Mouse (Mus musculus): ENCODE results near the gene Thpo. TPM values are rescaled to one million over a fixed set of nuclear protein-coding genes. Genes with fewer than 3 reads are reported as not detected.

Gene Thpo
- polyA plus RNA-seq, 1 experiment from 2014 or later = 0.62 TPM

DNA sequence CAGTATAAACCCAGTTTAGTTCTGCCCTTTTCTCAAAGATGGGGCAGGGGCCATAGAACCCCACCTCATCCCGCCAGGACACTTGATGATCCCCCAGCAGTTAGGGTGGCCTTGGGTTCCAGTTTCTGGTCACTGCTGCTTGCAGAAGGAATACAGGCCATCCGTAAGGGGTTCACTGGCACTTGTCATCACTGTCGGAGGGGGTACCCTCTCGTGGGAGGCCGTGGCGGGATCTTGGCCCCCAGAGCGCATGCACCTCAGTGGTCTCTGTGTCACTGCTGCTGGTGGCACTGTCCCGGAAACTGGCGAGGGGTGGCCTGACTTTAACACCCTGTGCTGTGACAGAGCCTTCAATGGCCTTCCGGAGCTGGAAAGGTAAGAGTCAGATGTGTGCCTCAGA is 31.2 kb downstream of the Thpo start:
- ATAC-seq (replicated peaks; ENCODE audit: low FRiP score, low read depth) (no peak), DNase-seq (ENCODE audit: low spot score) (no peak)
- no peak overlapping the region for H3K27ac ChIP-seq
- peaks cover 7% of the 10 kb centered on the region; the same call in 1 of the 2 replicates for H3K4me1 ChIP-seq (replicated peaks; ENCODE audit: insufficient read depth, low read length)
- H3K4me3 ChIP-seq (replicated peaks; ENCODE audit: low read depth, low read length) = no peak overlapping the region
- no peaks in the 10 kb centered on the region for H3K9me3 ChIP-seq (replicated peaks; ENCODE audit: low read length)
- H3K4me2 ChIP-seq (ENCODE audit: low read length) = no peak overlapping the region
- TF ChIP-seq CTCF (IDR thresholded peaks at IDR 0.05; ENCODE audit: low read depth) = no peak
- no peak overlapping the region for H3K9ac ChIP-seq (ENCODE audit: low read depth, low read length)
- peaks cover 4% of the 10 kb centered on the region; the same call in 1 of the 2 replicates for H3K36me3 ChIP-seq (ENCODE audit: insufficient read depth, low read length)
- 92% methylated on average over 10 of the region's 10 CpGs for WGBS
- no peaks in the 10 kb centered on the region for H3K27me3 ChIP-seq (ENCODE audit: insufficient read depth, low read length)

DNA sequence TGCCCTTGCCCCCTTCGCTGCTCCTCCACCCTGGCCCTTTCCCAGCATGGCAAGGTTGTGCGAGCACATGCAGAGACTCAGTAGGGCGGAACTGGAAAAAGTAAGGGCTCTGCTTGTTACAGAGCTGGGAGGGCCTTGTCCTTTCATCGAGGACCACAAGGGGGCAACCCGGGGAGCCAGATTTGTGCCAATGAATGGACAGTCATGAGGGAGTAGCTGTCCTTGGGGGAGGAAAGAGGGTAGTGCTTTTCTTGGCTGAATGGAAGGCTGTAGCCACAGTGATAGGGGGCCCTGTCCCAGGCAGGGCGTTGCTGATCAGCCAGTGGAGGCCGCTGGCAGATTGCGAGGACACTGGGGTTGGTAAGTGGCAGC is 31.8 kb downstream of the Thpo start:
- Histone ChIP-seq H3K27ac (peak overlapping the region; percentile 62), H3K4me1 (replicated peaks; ENCODE audit: insufficient read depth, low read length) (peaks cover 7% of the 10 kb centered on the region; the same call in 1 of the 2 replicates), H3K27me3 (ENCODE audit: insufficient read depth, low read length) (no peaks in the 10 kb centered on the region), H3K4me2 (ENCODE audit: low read length) (no peak overlapping the region), H3K4me3 (replicated peaks; ENCODE audit: low read depth, low read length) (no peak overlapping the region), H3K9me3 (replicated peaks; ENCODE audit: low read length) (no peaks in the 10 kb centered on the region), H3K9ac (ENCODE audit: low read depth, low read length) (no peak overlapping the region; the same call in 1 of the 2 replicates), H3K36me3 (ENCODE audit: insufficient read depth, low read length) (no peaks in the 10 kb centered on the region; the same call in 1 of the 2 replicates)
- peak; percentile 82 for TF ChIP-seq CTCF (IDR thresholded peaks at IDR 0.05; ENCODE audit: low read depth)
- ATAC-seq (replicated peaks; ENCODE audit: low FRiP score, low read depth) (peak; percentile 84), DNase-seq (ENCODE audit: low spot score) (peak; percentile 92)
- WGBS = 12% methylated on average over 8 of the region's 8 CpGs

DNA sequence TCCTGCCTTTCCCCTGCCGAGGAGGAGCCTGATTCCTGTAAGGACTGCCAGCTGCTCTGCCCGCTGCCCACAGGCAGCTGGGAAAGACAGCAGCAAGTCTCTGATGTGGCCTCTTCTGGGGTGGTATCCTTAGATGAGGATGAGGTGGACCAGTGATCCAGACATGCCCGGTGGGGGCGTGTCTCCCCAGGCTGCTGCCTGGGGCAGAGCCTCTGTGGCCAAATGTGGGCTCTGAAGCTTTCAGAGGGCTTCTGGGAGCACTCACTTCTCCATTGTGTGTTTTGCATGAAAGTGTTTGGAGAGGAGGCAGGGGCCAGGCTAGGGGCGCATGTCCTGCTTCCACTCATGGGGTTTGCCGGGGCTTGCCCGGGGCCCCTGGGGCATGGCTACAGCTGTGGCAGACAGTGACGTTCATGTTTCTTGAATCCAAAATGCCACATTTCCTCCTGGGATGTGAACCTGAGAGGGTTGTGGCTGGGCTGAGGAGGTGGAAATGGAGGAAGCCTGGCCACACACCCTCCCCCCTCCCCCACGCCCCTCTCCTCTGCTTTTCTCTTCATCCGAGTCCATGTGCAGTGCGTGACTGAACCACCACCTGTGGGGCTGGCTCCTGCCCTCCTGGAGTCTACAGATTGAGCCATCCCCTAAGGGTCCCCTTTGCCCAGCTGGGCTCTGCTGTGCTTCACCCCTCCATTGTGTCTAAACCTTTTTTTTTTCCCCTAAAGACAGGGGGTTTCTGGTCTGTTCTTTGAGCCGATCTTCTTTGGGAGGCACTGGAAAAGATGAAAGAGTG is 32.4 kb downstream of the Thpo start:
- H3K4me3 ChIP-seq (replicated peaks; ENCODE audit: low read depth, low read length) = no peak overlapping the region
- DNase-seq (ENCODE audit: low spot score) (no peak), ATAC-seq (replicated peaks; ENCODE audit: low FRiP score, low read depth) (peak; percentile 64; the same call in 1 of the 2 replicates)
- H3K36me3 ChIP-seq (ENCODE audit: insufficient read depth, low read length) = no peaks in the 10 kb centered on the region
- no peaks in the 10 kb centered on the region for H3K9me3 ChIP-seq (replicated peaks; ENCODE audit: low read length)
- H3K27me3 ChIP-seq (ENCODE audit: insufficient read depth, low read length) = no peaks in the 10 kb centered on the region
- H3K9ac ChIP-seq (ENCODE audit: low read depth, low read length) = no peak overlapping the region; the same call in 1 of the 2 replicates
- peaks cover 7% of the 10 kb centered on the region; the same call in 1 of the 2 replicates for H3K4me1 ChIP-seq (replicated peaks; ENCODE audit: insufficient read depth, low read length)
- H3K27ac ChIP-seq = peak overlapping the region; percentile 62
- no peak overlapping the region for H3K4me2 ChIP-seq (ENCODE audit: low read length)
- no peak for TF ChIP-seq CTCF (IDR thresholded peaks at IDR 0.05; ENCODE audit: low read depth)
- 30% methylated on average over 12 of the region's 12 CpGs for whole genome bisulfite sequencing

DNA sequence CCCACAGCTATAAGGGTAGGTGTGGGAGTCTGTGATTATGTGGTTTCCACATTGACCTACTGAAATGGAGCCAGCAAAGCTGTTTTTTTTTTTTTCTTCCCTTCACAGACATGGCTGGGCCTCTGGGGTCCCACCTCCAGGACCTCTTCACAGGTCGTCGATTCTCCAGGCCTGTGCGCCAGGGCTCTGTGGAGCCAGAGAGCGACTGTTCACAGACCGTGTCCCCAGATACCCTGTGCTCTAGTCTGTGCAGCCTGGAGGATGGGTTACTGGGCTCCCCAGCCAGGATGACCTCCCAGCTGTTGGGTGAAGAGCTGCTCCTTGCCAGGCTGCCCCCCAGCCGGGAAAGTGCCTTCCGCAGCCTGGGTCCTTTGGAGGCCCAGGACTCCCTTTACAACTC is 33.0 kb downstream of the Thpo start:
- Histone ChIP-seq H3K9me3 (replicated peaks; ENCODE audit: low read length) (no peaks in the 10 kb centered on the region), H3K27me3 (ENCODE audit: insufficient read depth, low read length) (no peaks in the 10 kb centered on the region), H3K36me3 (ENCODE audit: insufficient read depth, low read length) (no peaks in the 10 kb centered on the region), H3K4me2 (ENCODE audit: low read length) (no peak overlapping the region), H3K9ac (ENCODE audit: low read depth, low read length) (no peak overlapping the region), H3K4me3 (replicated peaks; ENCODE audit: low read depth, low read length) (no peak overlapping the region), H3K27ac (0 out of 2 replicates have a peak overlapping the region, but pooled peaks have one; percentile 62), H3K4me1 (replicated peaks; ENCODE audit: insufficient read depth, low read length) (peaks cover 7% of the 10 kb centered on the region; the same call in 1 of the 2 replicates)
- no peak for DNase-seq (ENCODE audit: low spot score)
- TF ChIP-seq CTCF (IDR thresholded peaks at IDR 0.05; ENCODE audit: low read depth) = no peak
- peak; percentile 31; the same call in 1 of the 2 replicates for ATAC-seq (replicated peaks; ENCODE audit: low FRiP score, low read depth)
- WGBS = 33% methylated on average over 7 of the region's 7 CpGs

DNA sequence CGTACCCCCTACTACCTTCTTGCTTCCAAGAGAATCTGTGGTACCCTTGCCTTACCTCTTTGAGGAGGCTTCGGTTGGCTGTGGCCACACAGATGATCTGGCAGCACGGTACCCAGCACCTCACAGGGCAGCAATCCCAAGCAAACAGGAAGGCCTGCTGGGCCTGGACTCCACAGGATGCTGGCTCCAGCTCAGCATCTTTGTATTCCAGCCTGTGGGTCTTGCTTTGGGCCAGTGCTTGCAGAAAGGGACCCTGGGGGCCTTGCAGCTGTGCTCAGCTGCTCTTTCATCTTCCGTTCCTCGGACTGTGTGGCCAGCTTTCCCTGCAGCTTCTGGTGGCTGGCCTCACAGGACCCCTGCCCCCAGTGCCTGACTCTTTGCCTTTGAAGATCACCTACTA is 34.3 kb downstream of the Thpo start:
- peaks cover 13% of the 10 kb centered on the region; the same call in 1 of the 2 replicates for H3K4me1 ChIP-seq (replicated peaks; ENCODE audit: insufficient read depth, low read length)
- H3K27ac ChIP-seq = no peak overlapping the region
- no peaks in the 10 kb centered on the region for H3K27me3 ChIP-seq (ENCODE audit: insufficient read depth, low read length)
- H3K9me3 ChIP-seq (replicated peaks; ENCODE audit: low read length) = no peaks in the 10 kb centered on the region
- TF ChIP-seq CTCF (IDR thresholded peaks at IDR 0.05; ENCODE audit: low read depth) = no peak
- no peak overlapping the region for H3K4me2 ChIP-seq (ENCODE audit: low read length)
- ATAC-seq (replicated peaks; ENCODE audit: low FRiP score, low read depth) = no peak
- no peak for DNase-seq (ENCODE audit: low spot score)
- no peak overlapping the region for H3K4me3 ChIP-seq (replicated peaks; ENCODE audit: low read depth, low read length)
- no peak overlapping the region for H3K9ac ChIP-seq (ENCODE audit: low read depth, low read length)
- no peaks in the 10 kb centered on the region for H3K36me3 ChIP-seq (ENCODE audit: insufficient read depth, low read length)
- WGBS = 59% methylated on average over 5 of the region's 5 CpGs

DNA sequence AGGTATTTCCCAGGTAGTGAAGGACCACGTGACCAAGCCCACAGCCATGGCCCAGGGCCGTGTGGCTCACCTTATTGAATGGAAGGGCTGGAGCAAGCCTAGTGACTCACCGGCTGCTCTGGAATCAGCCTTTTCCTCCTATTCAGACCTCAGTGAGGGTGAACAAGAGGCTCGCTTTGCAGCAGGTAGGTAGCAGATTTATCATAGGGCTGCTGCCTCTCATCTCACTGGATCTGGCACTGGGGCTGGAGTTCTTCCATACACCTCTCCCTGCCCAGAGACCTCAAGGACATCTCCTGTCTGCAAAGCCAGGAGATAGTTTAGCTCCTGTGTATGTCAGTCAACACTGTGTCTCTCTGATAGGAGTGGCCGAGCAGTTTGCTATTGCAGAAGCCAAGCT is 35.0 kb downstream of the Thpo start:
- ATAC-seq (replicated peaks; ENCODE audit: low FRiP score, low read depth) (no peak), DNase-seq (ENCODE audit: low spot score) (no peak)
- Histone ChIP-seq H3K9me3 (replicated peaks; ENCODE audit: low read length) (no peaks in the 10 kb centered on the region), H3K36me3 (ENCODE audit: insufficient read depth, low read length) (no peaks in the 10 kb centered on the region), H3K4me2 (ENCODE audit: low read length) (no peak overlapping the region), H3K27ac (no peak overlapping the region), H3K9ac (ENCODE audit: low read depth, low read length) (no peak overlapping the region), H3K27me3 (ENCODE audit: insufficient read depth, low read length) (no peaks in the 10 kb centered on the region), H3K4me1 (replicated peaks; ENCODE audit: insufficient read depth, low read length) (peaks cover 13% of the 10 kb centered on the region; the same call in 1 of the 2 replicates), H3K4me3 (replicated peaks; ENCODE audit: low read depth, low read length) (no peak overlapping the region)
- 84% methylated on average over 5 of the region's 5 CpGs for WGBS
- TF ChIP-seq CTCF (IDR thresholded peaks at IDR 0.05; ENCODE audit: low read depth) = no peak
